Mouse (Mus musculus) limb, embryonic 15.5 days (tissue): ENCODE data around the gene Btnl4. TPM values are rescaled to one million over a fixed set of nuclear protein-coding genes. Genes with fewer than 3 reads are reported as not detected.
"Not testable (repeated sequence)": the region's sequence is repeated elsewhere in the genome, so short reads cannot be mapped to it uniquely, and the experiment has no call there.

ENCODE experiments used
- ATAC-seq: fragments of 200-750 bp; cut with Nextera tagmentation; 2 replicates; pipeline ENCODE4 v1.8.0; 2017; ENCODE audit warnings: low read depth, moderate TSS enrichment; ENCODE audit not compliant: insufficient number of reproducible peaks, low FRiP score, low TSS enrichment
- H3K27ac ChIP-seq: fragments of 300-500 bp; sonication (generic); 2 replicates; pipeline ENCODE4 v1.5.1; 2015; ENCODE audit warnings: moderate library complexity, mild to moderate bottlenecking, inconsistent platforms
- H3K27me3 ChIP-seq: fragments of 300-500 bp; sonication (generic); 2 replicates; pipeline ENCODE4 v1.6.1; 2015; ENCODE audit warnings: inconsistent platforms
- H3K36me3 ChIP-seq: fragments of 300-500 bp; sonication (generic); 2 replicates; pipeline ENCODE4 v1.6.1; 2015; ENCODE audit warnings: inconsistent platforms
- H3K4me1 ChIP-seq: fragments of 300-500 bp; sonication (generic); 2 replicates; pipeline ENCODE4 v1.6.1; 2015; ENCODE audit warnings: inconsistent platforms
- H3K4me2 ChIP-seq: fragments of 300-500 bp; sonication (generic); 2 replicates; pipeline ENCODE4 v1.6.1; 2015; ENCODE audit warnings: mild to moderate bottlenecking, inconsistent platforms
- H3K4me3 ChIP-seq: fragments of 300-500 bp; sonication (generic); 2 replicates; pipeline ENCODE4 v1.5.1; 2015; ENCODE audit warnings: mild to moderate bottlenecking, inconsistent platforms
- H3K9ac ChIP-seq: fragments of 300-500 bp; sonication (generic); 2 replicates; pipeline ENCODE4 v1.6.1; 2015; ENCODE audit warnings: inconsistent platforms
- H3K9me3 ChIP-seq: fragments of 300-500 bp; sonication (generic); 2 replicates; pipeline ENCODE4 v1.6.1; 2016; ENCODE audit warnings: inconsistent platforms
- WGBS: fragments of 180-500 bp; shearing (Covaris S2); methylation state at CpG from one replicate; pipeline ENCODE4 v1.1.7; 2015; 5-methylcytosine and 5-hydroxymethylcytosine counted together
- polyA plus RNA-seq: library from polyadenylated mRNA; unstranded; fragments of >200 nt; fragmentation: Nextera tagmentation; extraction: Ambion mirVana; gene quantifications from 2 replicates; pipeline ENCODE4 v1.2.1, GENCODE M21; 2015

Gene Btnl4
- not detected in 2 replicates for polyA plus RNA-seq

GRCm38 (mm10) chr17:34477238-34478013, at the start of gene Btnl4:
TSS of gene Btnl4 (minus strand) at chr17:34477318.
- not testable (repeated sequence) for H3K27ac ChIP-seq, H3K36me3 ChIP-seq, H3K4me1 ChIP-seq, H3K27me3 ChIP-seq, H3K9me3 ChIP-seq, H3K9ac ChIP-seq, H3K4me3 ChIP-seq, H3K4me2 ChIP-seq, ATAC-seq
- 80% methylated on average over 5 of the region's 5 CpGs for WGBS

DNA sequence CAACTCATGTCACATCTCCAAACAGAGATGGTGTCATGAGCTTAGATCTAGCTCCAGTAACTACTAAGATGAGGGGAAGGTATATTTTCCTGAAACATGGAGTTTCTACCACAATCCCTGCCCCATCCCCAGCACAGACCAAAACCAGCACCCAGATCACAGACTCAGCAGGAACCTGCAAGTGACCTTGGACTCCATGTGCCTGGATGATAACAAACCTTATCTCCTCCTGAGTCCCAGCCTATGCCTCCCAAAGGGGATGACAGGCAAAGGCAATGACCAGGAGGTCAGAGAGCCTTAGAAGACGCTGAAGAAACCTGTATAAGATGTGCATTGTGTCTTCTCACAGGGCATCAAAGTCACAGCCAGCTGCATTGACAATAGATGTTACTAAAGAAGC, 41.9 kb upstream of the Btnl4 start:
- no peak for ATAC-seq
- Histone ChIP-seq H3K9me3 (no peaks in the 10 kb centered on the region), H3K36me3 (no peaks in the 10 kb centered on the region), H3K9ac (no peak overlapping the region), H3K4me1 (no peaks in the 10 kb centered on the region), H3K4me2 (no peak overlapping the region), H3K27me3 (no peaks in the 10 kb centered on the region; the same call in 1 of the 2 replicates), H3K4me3 (no peak overlapping the region), H3K27ac (no peak overlapping the region)
- WGBS, result 66% methylated on average over 1 of the region's 1 CpGs

- 71% methylated on average over 3 of the region's 3 CpGs for WGBS
- not testable (repeated sequence) for H3K9me3 ChIP-seq, H3K27ac ChIP-seq
Measured at GRCm38 (mm10) chr17:34518571-34518970, 41.5 kb upstream of the Btnl4 start.

DNA sequence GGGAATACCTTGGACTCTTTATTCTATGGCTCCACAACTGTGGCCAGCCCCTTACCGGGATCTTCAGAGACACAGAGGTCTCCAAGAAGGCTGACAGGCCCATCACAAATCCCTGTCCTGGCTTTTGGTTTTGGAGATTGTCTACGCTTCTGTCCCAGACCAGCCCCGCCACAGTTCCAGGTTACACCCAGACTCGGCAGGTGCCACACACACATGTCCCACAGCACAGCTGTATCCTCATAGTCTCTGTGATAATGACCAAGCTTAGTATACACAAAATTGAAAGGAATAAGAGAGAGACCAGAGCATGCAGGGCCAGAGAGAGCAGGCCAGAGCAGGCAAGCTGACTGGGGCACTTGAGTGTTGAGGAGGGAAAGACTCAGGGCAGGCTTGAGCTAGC, 40.7 kb upstream of the Btnl4 start:
- no peaks in the 10 kb centered on the region for H3K4me1 ChIP-seq
- H3K4me3 ChIP-seq, result no peak overlapping the region
- H3K9me3 ChIP-seq, result no peaks in the 10 kb centered on the region
- no peak for ATAC-seq
- H3K36me3 ChIP-seq, result no peaks in the 10 kb centered on the region
- 85% methylated on average over 4 of the region's 4 CpGs for WGBS
- no peak overlapping the region for H3K4me2 ChIP-seq
- no peaks in the 10 kb centered on the region; the same call in 1 of the 2 replicates for H3K27me3 ChIP-seq
- H3K9ac ChIP-seq, result no peak overlapping the region
- H3K27ac ChIP-seq, result no peak overlapping the region

More at GRCm38 (mm10) chr17:34518571-34518970, 41.5 kb upstream of the Btnl4 start:
- not testable (repeated sequence) for H3K4me2 ChIP-seq, H3K4me3 ChIP-seq, H3K27me3 ChIP-seq, H3K9ac ChIP-seq, H3K36me3 ChIP-seq, ATAC-seq, H3K4me1 ChIP-seq

DNA sequence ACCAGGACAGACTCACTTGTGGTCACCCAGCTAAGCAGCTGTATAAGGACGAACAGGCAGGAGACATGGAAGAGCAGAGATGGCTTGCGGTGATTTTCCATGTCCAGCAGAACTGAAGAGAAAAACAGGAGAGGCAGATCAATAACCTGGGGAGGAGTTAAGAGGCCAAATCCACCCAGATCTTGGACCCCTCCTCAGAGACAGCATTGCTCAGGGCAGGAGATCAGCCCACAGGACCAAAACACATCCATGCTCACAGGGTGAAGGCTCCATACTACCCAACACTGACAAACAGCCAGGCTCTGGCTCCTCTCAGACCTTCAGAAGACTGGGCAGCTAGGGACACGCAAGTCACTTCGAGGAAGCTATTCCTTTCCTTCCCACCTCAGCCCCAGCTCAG, 40.1 kb upstream of the Btnl4 start, which contains the start of gene Btnl6:
Btnl6 (minus strand) TSS at position 101 of the 400 bp plus-strand sequence.
- H3K27me3 ChIP-seq, result no peaks in the 10 kb centered on the region; the same call in 1 of the 2 replicates
- no peak within 1 kb of the TSS for H3K27ac ChIP-seq
- no peaks in the 10 kb centered on the region for H3K36me3 ChIP-seq
- no peak within 1 kb of the TSS for H3K4me2 ChIP-seq
- no peak for ATAC-seq
- WGBS, result 91% methylated on average over 4 of the region's 4 CpGs
- no peaks in the 10 kb centered on the region for H3K9me3 ChIP-seq
- no peak within 1 kb of the TSS for H3K4me3 ChIP-seq
- H3K9ac ChIP-seq, result no peak within 1 kb of the TSS
- no peaks in the 10 kb centered on the region for H3K4me1 ChIP-seq

GRCm38 (mm10) chr17:34516514-34516913, 39.4 kb upstream of the Btnl4 start:
- Histone ChIP-seq H3K27me3 (no peaks in the 10 kb centered on the region; the same call in 1 of the 2 replicates), H3K9me3 (no peaks in the 10 kb centered on the region), H3K4me3 (no peak overlapping the region), H3K36me3 (no peaks in the 10 kb centered on the region), H3K4me2 (no peak overlapping the region), H3K27ac (no peak overlapping the region), H3K9ac (no peak overlapping the region), H3K4me1 (no peaks in the 10 kb centered on the region)
- no peak for ATAC-seq
- WGBS, result 70% methylated on average over 2 of the region's 2 CpGs

DNA sequence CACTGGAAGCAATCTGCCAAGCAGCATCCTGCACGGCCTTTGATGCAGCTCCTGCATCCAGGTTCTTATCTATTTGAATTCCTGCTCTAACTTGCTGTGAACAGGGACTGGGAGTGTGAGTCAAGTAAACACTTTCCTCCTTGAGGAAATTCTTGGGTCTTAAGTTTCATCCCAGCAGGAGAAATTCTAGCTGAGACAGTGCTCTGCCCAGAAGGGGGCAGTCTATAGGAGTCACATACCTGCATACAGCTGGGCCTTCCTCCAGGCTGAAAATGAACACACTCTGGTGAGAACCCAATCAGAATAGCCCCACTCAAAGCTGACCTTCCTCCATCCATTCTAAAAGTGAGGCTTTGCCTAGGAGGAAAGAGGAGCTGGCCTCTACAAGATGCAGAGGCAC, 34.6 kb upstream of the Btnl4 start:
- 42% methylated on average over 1 of the region's 1 CpGs for WGBS
- H3K9me3 ChIP-seq, H3K9ac ChIP-seq, ATAC-seq, H3K27ac ChIP-seq, H3K4me3 ChIP-seq, H3K27me3 ChIP-seq, H3K4me2 ChIP-seq, H3K36me3 ChIP-seq, H3K4me1 ChIP-seq: not testable (repeated sequence)

- H3K4me3 ChIP-seq, result no peak overlapping the region
- no peaks in the 10 kb centered on the region for H3K27me3 ChIP-seq
- no peak overlapping the region for H3K9ac ChIP-seq
- H3K9me3 ChIP-seq, result no peaks in the 10 kb centered on the region
- no peaks in the 10 kb centered on the region for H3K36me3 ChIP-seq
- H3K4me2 ChIP-seq, result no peak overlapping the region
- H3K27ac ChIP-seq, result no peak overlapping the region
- no peaks in the 10 kb centered on the region for H3K4me1 ChIP-seq
- ATAC-seq, result no peak
Measured at GRCm38 (mm10) chr17:34507591-34507990, 30.5 kb upstream of the Btnl4 start.

DNA sequence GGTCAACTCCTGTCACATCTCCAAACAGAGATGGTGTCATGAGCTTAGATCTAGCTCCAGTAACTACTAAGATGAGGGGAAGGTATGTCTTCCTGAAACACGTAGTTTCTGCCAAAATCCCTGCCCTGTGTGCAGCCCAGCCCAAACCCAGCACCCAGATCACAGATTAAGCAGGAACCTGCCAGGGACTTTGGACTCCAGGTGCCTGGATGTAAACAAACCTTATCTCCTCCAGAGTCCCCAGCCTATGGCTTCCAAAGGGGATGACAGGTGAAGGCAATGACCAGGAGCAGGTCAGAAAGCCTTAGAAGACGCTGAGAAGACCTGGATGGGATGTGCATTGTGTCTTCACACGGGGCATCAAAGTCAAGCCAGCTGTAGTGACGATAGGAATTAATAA, 20.6 kb upstream of the Btnl4 start:
- H3K27ac ChIP-seq, H3K36me3 ChIP-seq, H3K9ac ChIP-seq, H3K27me3 ChIP-seq, H3K4me2 ChIP-seq, H3K4me3 ChIP-seq, H3K9me3 ChIP-seq, ATAC-seq, H3K4me1 ChIP-seq: not testable (repeated sequence)
- 73% methylated on average over 4 of the region's 4 CpGs for WGBS

- H3K9me3 ChIP-seq, H3K9ac ChIP-seq, H3K4me3 ChIP-seq, H3K36me3 ChIP-seq, H3K4me1 ChIP-seq, H3K27ac ChIP-seq, H3K27me3 ChIP-seq, ATAC-seq, H3K4me2 ChIP-seq: not testable (repeated sequence)
- WGBS, result 68% methylated on average over 3 of the region's 3 CpGs
Measured at GRCm38 (mm10) chr17:34497319-34497718, 20.2 kb upstream of the Btnl4 start.

- H3K36me3 ChIP-seq, result no peaks in the 10 kb centered on the region
- ATAC-seq, result no peak
- H3K4me1 ChIP-seq, result no peaks in the 10 kb centered on the region
- H3K27ac ChIP-seq, result no peak overlapping the region
- WGBS, result 83% methylated on average over 1 of the region's 2 CpGs
- H3K27me3 ChIP-seq, result no peaks in the 10 kb centered on the region
- no peaks in the 10 kb centered on the region for H3K9me3 ChIP-seq
- H3K4me2 ChIP-seq, result no peak overlapping the region
- no peak overlapping the region for H3K9ac ChIP-seq
- no peak overlapping the region for H3K4me3 ChIP-seq
Measured at GRCm38 (mm10) chr17:34496539-34496938, 19.4 kb upstream of the Btnl4 start.

DNA sequence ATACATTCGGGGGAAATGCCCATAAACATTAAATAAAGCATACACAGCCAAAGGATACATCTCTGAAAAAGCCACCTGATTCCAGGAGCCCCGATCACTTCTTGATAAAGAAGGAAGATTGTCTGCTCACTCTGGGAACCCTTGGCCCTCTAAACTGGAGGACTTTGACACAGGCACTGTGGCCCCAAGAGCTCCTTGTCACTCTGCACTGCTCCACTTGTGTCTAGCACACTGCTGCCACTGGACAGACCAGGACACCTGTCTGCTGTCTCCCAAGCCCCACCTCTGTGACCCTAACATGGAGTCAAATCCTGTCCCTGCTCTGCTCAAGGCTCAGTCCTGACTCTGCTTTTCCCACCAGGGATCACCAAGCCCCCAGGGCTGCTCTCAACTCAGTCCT, 18.0 kb upstream of the Btnl4 start:
- H3K4me1 ChIP-seq, H3K4me3 ChIP-seq, ATAC-seq, H3K9me3 ChIP-seq, H3K36me3 ChIP-seq, H3K9ac ChIP-seq, H3K27ac ChIP-seq, H3K27me3 ChIP-seq, H3K4me2 ChIP-seq: not testable (repeated sequence)
- WGBS, result 76% methylated on average over 2 of the region's 2 CpGs

DNA sequence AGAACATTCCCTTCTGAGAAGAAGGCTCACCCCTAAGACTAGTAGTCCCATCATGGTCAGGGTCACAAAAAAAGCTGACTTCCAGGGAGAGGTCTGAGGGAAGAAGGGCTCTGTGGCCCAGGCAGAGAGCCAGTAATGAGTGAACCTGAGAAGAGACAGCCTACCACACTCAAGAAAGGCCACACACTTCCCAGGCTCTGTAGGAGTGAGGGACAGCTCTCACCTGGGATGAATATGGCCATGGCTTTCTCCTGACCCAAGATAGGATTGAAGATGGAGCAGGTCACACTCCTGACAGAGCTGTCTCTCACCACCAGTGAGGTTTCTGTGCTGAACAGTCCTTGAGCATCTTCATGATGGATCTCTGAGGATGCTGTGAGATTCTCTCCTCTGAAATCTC, 15.7 kb upstream of the Btnl4 start:
- H3K36me3 ChIP-seq, result no peaks in the 10 kb centered on the region
- no peaks in the 10 kb centered on the region for H3K27me3 ChIP-seq
- H3K9ac ChIP-seq, result no peak overlapping the region
- no peak overlapping the region for H3K4me2 ChIP-seq
- H3K4me3 ChIP-seq, result no peak overlapping the region
- ATAC-seq, result no peak
- H3K27ac ChIP-seq, result no peak overlapping the region
- no peaks in the 10 kb centered on the region for H3K9me3 ChIP-seq
- no peaks in the 10 kb centered on the region for H3K4me1 ChIP-seq
